8 mouse cellular contexts compared by ENCODE assay signal in the genomic region with DNA sequence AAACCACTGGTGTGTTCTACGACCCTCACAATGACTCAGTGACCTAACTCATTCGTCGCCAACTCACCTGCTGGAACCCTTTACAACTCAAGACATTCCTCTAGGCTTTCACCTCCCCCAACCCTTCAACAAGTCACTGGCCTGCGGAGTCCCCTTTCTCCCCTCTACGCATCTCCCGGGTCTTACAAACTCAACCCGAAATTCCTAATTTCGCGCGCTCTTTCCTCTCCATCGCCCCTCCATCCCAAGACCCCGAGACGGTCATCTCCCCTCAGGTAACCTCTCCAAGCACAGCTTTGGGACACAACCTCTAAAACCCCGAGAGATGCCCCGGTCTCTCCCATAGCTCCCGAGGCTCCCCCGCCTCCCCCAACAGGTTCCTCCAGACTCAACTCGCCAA.
DNase-seq lines count a peak whose midpoint lies in the region; ATAC-seq and TF ChIP-seq lines count a peak whose summit lies in the region.

No protein-coding gene starts in this region.

- 8% methylated on average over 18 of the region's 18 CpGs for WGBS in thymus, adult 2 months
- WGBS in limb, embryonic 12.5 days = under 1% methylated on average over 18 of the region's 18 CpGs
- WGBS in stomach, embryonic 14.5 days = under 1% methylated on average over 18 of the region's 18 CpGs

- DNase-seq in embryo, embryonic 10 days (ENCODE audit: low spot score) = peak; percentile 43
- no peak for DNase-seq in embryo, embryonic 9.5 days (ENCODE audit: extremely low spot score)
- no peak for DNase-seq in thymus, adult 2 months
- no peak for DNase-seq in thymus, postnatal 10 days (ENCODE audit: low spot score in 2 of 2)
- no peak for DNase-seq in spleen, postnatal 36 days (ENCODE audit: low spot score in 2 of 2)
- no peak for DNase-seq in left cerebral cortex, postnatal 25 days (ENCODE audit: low spot score in 2 of 2)

- H3K36me3 ChIP-seq in thymus, adult 2 months (ENCODE audit: control insufficient read depth, insufficient read depth, low read length) = peaks cover under 1% of the 10 kb centered on the region; the same call in 1 of the 2 replicates
- peaks cover 23% of the 10 kb centered on the region for H3K36me3 ChIP-seq in limb, embryonic 12.5 days
- peaks cover 5% of the 10 kb centered on the region for H3K36me3 ChIP-seq in stomach, embryonic 14.5 days (ENCODE audit: control insufficient read depth, insufficient read depth, low read length)

- ATAC-seq in limb, embryonic 12.5 days (ENCODE audit: insufficient number of reproducible peaks, insufficient read depth, low FRiP score, low TSS enrichment, low read depth) = no peak
- ATAC-seq in stomach, embryonic 14.5 days (ENCODE audit: insufficient number of reproducible peaks, insufficient read depth, low FRiP score, low read depth) = no peak; the same call in 1 of the 2 replicates

- TF ChIP-seq CTCF in thymus, adult 2 months (IDR thresholded peaks at IDR 0.05; ENCODE audit: borderline replicate concordance, control insufficient read depth, extremely low read depth, insufficient read depth, low read length, poor library complexity) = no peak

- intact Hi-C loops in left cerebral cortex, postnatal 25 days (cut with DNase I) = loop anchor here (1.0 to 5.0 kb wide), 2 partner anchors 71 to 86 kb away; partner anchors contain the start of gene Bcl9

- peak overlapping the region; percentile 85 for H3K4me2 ChIP-seq in limb, embryonic 12.5 days
- peak overlapping the region; percentile 72 for H3K4me2 ChIP-seq in stomach, embryonic 14.5 days (replicated peaks; ENCODE audit: low read depth, low read length)

- peak overlapping the region; percentile 94 for H3K9ac ChIP-seq in limb, embryonic 12.5 days (replicated peaks)
- peak overlapping the region; percentile 83 for H3K9ac ChIP-seq in stomach, embryonic 14.5 days (replicated peaks; ENCODE audit: low read depth, low read length)

- peaks cover 11% of the 10 kb centered on the region for H3K4me1 ChIP-seq in thymus, adult 2 months (replicated peaks; ENCODE audit: control insufficient read depth, insufficient read depth, low read length)
- H3K4me1 ChIP-seq in limb, embryonic 12.5 days (replicated peaks) = peaks cover 35% of the 10 kb centered on the region
- H3K4me1 ChIP-seq in stomach, embryonic 14.5 days (ENCODE audit: control insufficient read depth, insufficient read depth, low read length) = peaks cover 24% of the 10 kb centered on the region; the same call in 1 of the 2 replicates

- H3K27me3 ChIP-seq in thymus, adult 2 months (ENCODE audit: control insufficient read depth, insufficient read depth, low read length) = no peaks in the 10 kb centered on the region
- no peaks in the 10 kb centered on the region for H3K27me3 ChIP-seq in limb, embryonic 12.5 days
- no peaks in the 10 kb centered on the region for H3K27me3 ChIP-seq in stomach, embryonic 14.5 days (ENCODE audit: control insufficient read depth, insufficient read depth, low read length)

- no peak overlapping the region for H3K27ac ChIP-seq in thymus, adult 2 months (ENCODE audit: control insufficient read depth, insufficient read depth, low read length)
- H3K27ac ChIP-seq in limb, embryonic 12.5 days = peak overlapping the region; percentile 96
- H3K27ac ChIP-seq in stomach, embryonic 14.5 days (ENCODE audit: low read length) = peak overlapping the region; percentile 94

- 0 out of 2 replicates have a peak, but pooled peaks have one; percentile 11 for TF ChIP-seq POLR2A in thymus, adult 2 months (IDR thresholded peaks at IDR 0.05; ENCODE audit: control insufficient read depth, extremely low read depth, insufficient read depth, low read length, poor library complexity)

- H3K9me3 ChIP-seq in limb, embryonic 12.5 days = no peaks in the 10 kb centered on the region
- H3K9me3 ChIP-seq in stomach, embryonic 14.5 days (ENCODE audit: control insufficient read depth, low read depth, low read length) = peaks cover 4% of the 10 kb centered on the region; the same call in 1 of the 2 replicates

- H3K4me3 ChIP-seq in thymus, adult 2 months (ENCODE audit: control insufficient read depth, insufficient read depth, low read length) = peak overlapping the region; percentile 49
- peak overlapping the region; percentile 84 for H3K4me3 ChIP-seq in limb, embryonic 12.5 days (replicated peaks)
- H3K4me3 ChIP-seq in stomach, embryonic 14.5 days (ENCODE audit: low read depth, low read length) = peak overlapping the region; percentile 69
